Mouse (Mus musculus) megakaryocyte, embryonic 14.5 days (primary cell): ENCODE results near the gene Gm10320.

Experiments
- FLI1 ChIP-seq: IDR thresholded peaks from 2 replicates; pipeline ENCODE4 v1.6.1; 2012; ENCODE audit warnings: low read length, inconsistent platforms, mixed read lengths
- GATA1 ChIP-seq: IDR thresholded peaks from 3 replicates; pipeline ENCODE4 v1.6.1; 2012; ENCODE audit warnings: mixed read lengths, low read length, inconsistent platforms, borderline replicate concordance

DNA sequence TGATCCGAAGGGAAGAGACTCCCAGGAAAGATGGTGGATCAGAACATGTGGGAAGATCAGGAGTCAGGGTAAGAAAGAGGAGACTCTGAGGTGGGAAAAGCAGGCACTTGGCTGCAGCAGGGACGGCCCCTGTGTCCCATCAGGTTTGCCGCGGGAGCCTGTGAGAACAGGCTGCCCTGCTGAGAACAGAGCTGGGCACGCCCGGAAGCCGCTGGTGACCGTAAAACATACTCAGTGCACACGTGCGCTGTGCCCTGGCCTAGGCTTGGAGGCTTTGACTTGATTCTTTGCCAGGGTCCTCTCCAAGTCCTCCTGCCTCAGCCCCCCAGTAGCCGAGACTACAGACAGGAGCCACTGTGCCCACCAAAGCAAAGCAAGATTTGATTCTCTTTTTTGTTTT lies 26.5 kb upstream of the Gm10320 start:
- TF ChIP-seq GATA1 (no peak), FLI1 (no peak)
